Mouse (Mus musculus) forebrain, embryonic 14.5 days (tissue): ENCODE data around the gene Jmjd6. TPM values are rescaled to one million over a fixed set of nuclear protein-coding genes. Genes with fewer than 3 reads are reported as not detected.
"Not testable (repeated sequence)": the region's sequence is repeated elsewhere in the genome, so short reads cannot be mapped to it uniquely, and the experiment has no call there.

Source experiments
- ATAC-seq: fragments of 200-750 bp; cut with Nextera tagmentation; 2 replicates; pipeline ENCODE4 v1.8.0; 2017; ENCODE audit warnings: mild to moderate bottlenecking, moderate library complexity
- DNase-seq: peaks from one replicate; pipeline ENCODE4 v3.0.0-alpha.2; 2015; ENCODE audit warnings: low spot score
- H3K27ac ChIP-seq: fragments of 300-500 bp; sonication (generic); 2 replicates; pipeline ENCODE4 v1.5.1; 2014; ENCODE audit warnings: low read depth, mild to moderate bottlenecking, control low read depth, low read length, moderate library complexity
- H3K27me3 ChIP-seq: fragments of 300-500 bp; sonication (generic); replicated peaks from 2 replicates; pipeline ENCODE4 v1.6.1; 2014; ENCODE audit warnings: low read length, control low read depth, mixed read lengths; ENCODE audit not compliant: control insufficient read depth, insufficient read depth
- H3K36me3 ChIP-seq: fragments of 300-500 bp; sonication (generic); 2 replicates; pipeline ENCODE4 v1.6.1; 2014; ENCODE audit warnings: low read length, control low read depth; ENCODE audit not compliant: control insufficient read depth, insufficient read depth
- H3K4me1 ChIP-seq: fragments of 300-500 bp; sonication (generic); 2 replicates; pipeline ENCODE4 v1.6.1; 2014; ENCODE audit warnings: antibody characterized with exemption, low read length, control low read depth; ENCODE audit not compliant: control insufficient read depth, insufficient read depth
- H3K4me2 ChIP-seq: fragments of 300-500 bp; sonication (generic); 2 replicates; pipeline ENCODE4 v1.6.1; 2014; ENCODE audit warnings: mild to moderate bottlenecking, control low read depth, low read length
- H3K4me3 ChIP-seq: fragments of 300-500 bp; sonication (generic); 2 replicates; pipeline ENCODE4 v1.5.1; 2014; ENCODE audit warnings: low read depth, low read length, control low read depth
- H3K9ac ChIP-seq: fragments of 300-500 bp; sonication (generic); 2 replicates; pipeline ENCODE4 v1.6.1; 2014; ENCODE audit warnings: mild to moderate bottlenecking, low read length, control low read depth, moderate library complexity
- H3K9me3 ChIP-seq: fragments of 300-500 bp; sonication (generic); replicated peaks from 2 replicates; pipeline ENCODE4 v1.6.1; 2016; ENCODE audit warnings: low read length, control low read depth, mixed read lengths; ENCODE audit not compliant: control insufficient read depth
- WGBS: fragments of 180-500 bp; shearing (Covaris S2); extraction: QIAGEN DNeasy Blood & Tissue Kit; methylation state at CpG from one replicate; pipeline ENCODE4 v1.1.7; 2014; 5-methylcytosine and 5-hydroxymethylcytosine counted together
- polyA plus RNA-seq: library from polyadenylated mRNA; unstranded; fragments of >200 nt; fragmentation: Nextera tagmentation; extraction: Ambion mirVana; gene quantifications from 2 replicates; pipeline ENCODE4 v1.2.1, GENCODE M21; 2014

Gene Jmjd6
- polyA plus RNA-seq, 1 experiment from 2014 or later: 64.6 TPM

- Histone ChIP-seq H3K4me1 (peaks cover 8% of the 10 kb centered on the region; the same call in 1 of the 2 replicates), H3K36me3 (peaks cover 85% of the 10 kb centered on the region), H3K27me3 (no peaks in the 10 kb centered on the region), H3K4me3 (no peak overlapping the region), H3K9ac (no peak overlapping the region), H3K4me2 (no peak overlapping the region), H3K9me3 (no peaks in the 10 kb centered on the region), H3K27ac (no peak overlapping the region)
- no peak for ATAC-seq
- WGBS: 92% methylated on average over 4 of the region's 4 CpGs
- DNase-seq: no peak
These were observed 7.0 kb downstream of the Jmjd6 start for GRCm38 (mm10) chr11:116836283-116836682.

- WGBS: 88% methylated on average over 1 of the region's 1 CpGs
- Histone ChIP-seq H3K9me3 (no peaks in the 10 kb centered on the region), H3K27ac (no peak overlapping the region), H3K27me3 (no peaks in the 10 kb centered on the region), H3K36me3 (peaks cover 72% of the 10 kb centered on the region), H3K4me2 (no peak overlapping the region), H3K9ac (no peak overlapping the region), H3K4me1 (no peaks in the 10 kb centered on the region), H3K4me3 (no peak overlapping the region)
- DNase-seq (no peak), ATAC-seq (no peak)
These were observed 8.3 kb downstream of the Jmjd6 start for GRCm38 (mm10) chr11:116834954-116835353.

- DNase-seq (no peak), ATAC-seq (no peak)
- no peak overlapping the region for H3K9ac ChIP-seq
- no peaks in the 10 kb centered on the region for H3K9me3 ChIP-seq
- H3K27me3 ChIP-seq: no peaks in the 10 kb centered on the region
- WGBS: 25% methylated on average over 4 of the region's 4 CpGs
- peaks cover 45% of the 10 kb centered on the region for H3K36me3 ChIP-seq
- H3K4me2 ChIP-seq: no peak overlapping the region
- H3K4me3 ChIP-seq: no peak overlapping the region
- no peak overlapping the region; the same call in 1 of the 2 replicates for H3K27ac ChIP-seq
- peaks cover 6% of the 10 kb centered on the region; the same call in 1 of the 2 replicates for H3K4me1 ChIP-seq
These were observed 11.0 kb downstream of the Jmjd6 start for GRCm38 (mm10) chr11:116832172-116832685.

GRCm38 (mm10) chr11:116827534-116828165 is 15.6 kb downstream of the Jmjd6 start, which contains the start of gene Mxra7:
Gene Mxra7, minus strand, starts transcription at chr11:116828046.
- Histone ChIP-seq H3K27ac (no peak within 1 kb of the TSS; the same call in 1 of the 2 replicates), H3K36me3 (no peaks in the 10 kb centered on the region), H3K9me3 (no peaks in the 10 kb centered on the region), H3K27me3 (no peaks in the 10 kb centered on the region), H3K4me2 (peak within 1 kb of the TSS; percentile 82), H3K9ac (peak within 1 kb of the TSS; percentile 80), H3K4me3 (peak within 1 kb of the TSS; percentile 45), H3K4me1 (peaks cover 13% of the 10 kb centered on the region; the same call in 1 of the 2 replicates)
- DNase-seq (peak; percentile 63), ATAC-seq (peak; percentile 38)
- under 1% methylated on average over 60 of the region's 71 CpGs for WGBS

- no peaks in the 10 kb centered on the region for H3K27me3 ChIP-seq
- WGBS: 10% methylated on average over 17 of the region's 17 CpGs
- peak overlapping the region; percentile 82 for H3K4me2 ChIP-seq
- H3K4me3 ChIP-seq: peak overlapping the region; percentile 45
- H3K9me3 ChIP-seq: no peaks in the 10 kb centered on the region
- no peaks in the 10 kb centered on the region for H3K36me3 ChIP-seq
- ATAC-seq: 0 out of 2 replicates have a peak, but pooled peaks have one; percentile 31
- peak overlapping the region; percentile 80 for H3K9ac ChIP-seq
- peaks cover 13% of the 10 kb centered on the region; the same call in 1 of the 2 replicates for H3K4me1 ChIP-seq
- no peak overlapping the region for H3K27ac ChIP-seq
- DNase-seq: peak; percentile 68
These were observed 16.4 kb downstream of the Jmjd6 start for GRCm38 (mm10) chr11:116826550-116827504.

GRCm38 (mm10) chr11:116825230-116825629 is 18.0 kb downstream of the Jmjd6 start:
- WGBS: 66% methylated on average over 5 of the region's 5 CpGs
- Histone ChIP-seq H3K4me2 (no peak overlapping the region), H3K9me3 (no peaks in the 10 kb centered on the region), H3K4me3 (no peak overlapping the region), H3K4me1 (peaks cover 13% of the 10 kb centered on the region; the same call in 1 of the 2 replicates), H3K36me3 (no peaks in the 10 kb centered on the region), H3K9ac (no peak overlapping the region), H3K27ac (peak overlapping the region; percentile 44; the same call in 1 of the 2 replicates), H3K27me3 (no peaks in the 10 kb centered on the region)
- ATAC-seq (no peak), DNase-seq (no peak)

GRCm38 (mm10) chr11:116823885-116824284 is 19.4 kb downstream of the Jmjd6 start:
- H3K4me1 ChIP-seq: peaks cover 13% of the 10 kb centered on the region; the same call in 1 of the 2 replicates
- not testable (repeated sequence) for DNase-seq, H3K27ac ChIP-seq

GRCm38 (mm10) chr11:116823255-116823654 is 20.0 kb downstream of the Jmjd6 start:
- DNase-seq (no peak), ATAC-seq (no peak)
- 98% methylated on average over 2 of the region's 2 CpGs for WGBS
- Histone ChIP-seq H3K4me3 (no peak overlapping the region), H3K27ac (no peak overlapping the region), H3K36me3 (no peaks in the 10 kb centered on the region), H3K9ac (no peak overlapping the region), H3K27me3 (no peaks in the 10 kb centered on the region), H3K4me1 (peaks cover 13% of the 10 kb centered on the region; the same call in 1 of the 2 replicates), H3K9me3 (no peaks in the 10 kb centered on the region), H3K4me2 (no peak overlapping the region)

More at GRCm38 (mm10) chr11:116823885-116824284, 19.4 kb downstream of the Jmjd6 start:
- not testable (repeated sequence) for H3K4me3 ChIP-seq, H3K9me3 ChIP-seq, H3K36me3 ChIP-seq, ATAC-seq, H3K27me3 ChIP-seq, H3K9ac ChIP-seq, H3K4me2 ChIP-seq
- 95% methylated on average over 10 of the region's 10 CpGs for WGBS
